Mouse (Mus musculus): ENCODE data around the gene Polr2e. TPM values are rescaled to one million over a fixed set of nuclear protein-coding genes. Genes with fewer than 3 reads are reported as not detected.

Gene Polr2e
- total RNA-seq, 2 experiments from 2014 or later = 77.8 to 79.1 TPM

- DNase-seq (ENCODE audit: low spot score in 2 of 2) = no peak
- H3K27ac ChIP-seq = no peak overlapping the region
- H3K4me3 ChIP-seq = no peak overlapping the region
- TF ChIP-seq CTCF (conservative IDR thresholded peaks at IDR 0.05) = no peak
Measured at GRCm38 (mm10) chr10:80072623-80073489, 33.3 kb upstream of the Polr2e start.

- no peak for DNase-seq (ENCODE audit: low spot score in 2 of 2)
- H3K27ac ChIP-seq = peak overlapping the region; percentile 77
- H3K4me3 ChIP-seq = no peak overlapping the region
- no peak for TF ChIP-seq CTCF (conservative IDR thresholded peaks at IDR 0.05)
Measured at GRCm38 (mm10) chr10:80071516-80071900, 31.9 kb upstream of the Polr2e start.

GRCm38 (mm10) chr10:80070837-80071515, 31.4 kb upstream of the Polr2e start:
- Histone ChIP-seq H3K27ac (peak overlapping the region; percentile 77), H3K4me3 (no peak overlapping the region)
- TF ChIP-seq CTCF (conservative IDR thresholded peaks at IDR 0.05) = no peak
- peak; percentile 48 to 61 for DNase-seq (ENCODE audit: low spot score in 2 of 2)

- Histone ChIP-seq H3K27ac (no peak overlapping the region), H3K4me3 (no peak overlapping the region)
- no peak for DNase-seq (ENCODE audit: low spot score in 2 of 2)
- TF ChIP-seq CTCF (conservative IDR thresholded peaks at IDR 0.05) = no peak
Measured at GRCm38 (mm10) chr10:80069948-80070450, 30.4 kb upstream of the Polr2e start.

- TF ChIP-seq CTCF (conservative IDR thresholded peaks at IDR 0.05) = no peak
- no peak for DNase-seq (ENCODE audit: low spot score in 2 of 2)
- Histone ChIP-seq H3K27ac (no peak overlapping the region), H3K4me3 (no peak overlapping the region)
Measured at GRCm38 (mm10) chr10:80069251-80069650, 29.7 kb upstream of the Polr2e start.

GRCm38 (mm10) chr10:80063877-80064650, 24.5 kb upstream of the Polr2e start:
- TF ChIP-seq CTCF (conservative IDR thresholded peaks at IDR 0.05) = peak; percentile 38
- no peak for DNase-seq (ENCODE audit: low spot score in 2 of 2)
- peak overlapping the region; percentile 46; the same call in 1 of the 2 replicates for H3K27ac ChIP-seq
- H3K4me3 ChIP-seq = no peak overlapping the region

GRCm38 (mm10) chr10:80063104-80063503, 23.5 kb upstream of the Polr2e start:
- H3K27ac ChIP-seq = peak overlapping the region; percentile 46; the same call in 1 of the 2 replicates
- DNase-seq (ENCODE audit: low spot score in 2 of 2) = no peak

GRCm38 (mm10) chr10:80057683-80058326, 18.2 kb upstream of the Polr2e start:
- Histone ChIP-seq H3K27ac (0 out of 2 replicates have a peak overlapping the region, but pooled peaks have one; percentile 18), H3K4me3 (no peak overlapping the region)
- no peak for DNase-seq (ENCODE audit: low spot score in 2 of 2)
- TF ChIP-seq CTCF (conservative IDR thresholded peaks at IDR 0.05) = no peak

More at GRCm38 (mm10) chr10:80063104-80063503, 23.5 kb upstream of the Polr2e start:
- TF ChIP-seq CTCF (conservative IDR thresholded peaks at IDR 0.05) = no peak
- no peak overlapping the region for H3K4me3 ChIP-seq

GRCm38 (mm10) chr10:80056976-80057682, 17.5 kb upstream of the Polr2e start:
- no peak for DNase-seq (ENCODE audit: low spot score in 2 of 2)
- Histone ChIP-seq H3K27ac (no peak overlapping the region), H3K4me3 (no peak overlapping the region)
- no peak for TF ChIP-seq CTCF (conservative IDR thresholded peaks at IDR 0.05)

GRCm38 (mm10) chr10:80056506-80056905, 16.9 kb upstream of the Polr2e start:
- TF ChIP-seq CTCF (conservative IDR thresholded peaks at IDR 0.05) = no peak
- no peak overlapping the region for H3K27ac ChIP-seq
- no peak overlapping the region for H3K4me3 ChIP-seq
- DNase-seq (ENCODE audit: low spot score in 2 of 2) = no peak

GRCm38 (mm10) chr10:80055891-80056290, 16.3 kb upstream of the Polr2e start:
- no peak for DNase-seq (ENCODE audit: low spot score in 2 of 2)
- no peak overlapping the region for H3K4me3 ChIP-seq
- H3K27ac ChIP-seq = peak overlapping the region; percentile 1; the same call in 1 of the 2 replicates
- TF ChIP-seq CTCF (conservative IDR thresholded peaks at IDR 0.05) = no peak
